Mouse (Mus musculus) G1E (cell line): ENCODE data around the gene Ltb4r1.

Source experiments
- CTCF ChIP-seq: IDR thresholded peaks from 2 replicates; pipeline ENCODE4 v1.5.1; 2012; ENCODE audit warnings: low read depth, low read length, inconsistent platforms, mixed read lengths
- POLR2AphosphoS5 ChIP-seq: IDR thresholded peaks from 2 replicates; pipeline ENCODE4 v1.6.1; 2012; ENCODE audit warnings: low read depth, low read length, inconsistent platforms; ENCODE audit not compliant: insufficient replicate concordance

GRCm38 (mm10) chr14:55762001-55762821 lies 3.6 kb upstream of the Ltb4r1 start:
- TF ChIP-seq CTCF (no peak), POLR2AphosphoS5 (no peak)
